Mouse (Mus musculus) kidney, adult 2 months (tissue): ENCODE results near the gene Hils1.

Experiments used
- CTCF ChIP-seq: fragments of 200-500 bp; conservative IDR thresholded peaks from 2 replicates; pipeline ENCODE4 v1.5.1; 2011; ENCODE audit warnings: low read depth, mild to moderate bottlenecking, control low read depth, low read length, moderate library complexity, mixed read lengths; ENCODE audit not compliant: insufficient read depth, insufficient read length
- POLR2A ChIP-seq: fragments of 200-500 bp; IDR thresholded peaks from one replicate; pipeline ENCODE4 v1.6.1; 2011; ENCODE audit warnings: low read depth, low read length, control low read depth

- TF ChIP-seq CTCF: no peak
- no peak for TF ChIP-seq POLR2A
Observed at GRCm38 (mm10) chr11:94985140-94985539, 17.7 kb downstream of the Hils1 start.
